Mouse (Mus musculus): ENCODE data around the gene 2010109A12Rik. TPM values are rescaled to one million over a fixed set of nuclear protein-coding genes. Genes with fewer than 3 reads are reported as not detected.

The 2010109A12Rik gene
- total and polyA plus RNA-seq, 2 experiments from 2014 or later: 0.71 TPM; not detected in 1

DNA sequence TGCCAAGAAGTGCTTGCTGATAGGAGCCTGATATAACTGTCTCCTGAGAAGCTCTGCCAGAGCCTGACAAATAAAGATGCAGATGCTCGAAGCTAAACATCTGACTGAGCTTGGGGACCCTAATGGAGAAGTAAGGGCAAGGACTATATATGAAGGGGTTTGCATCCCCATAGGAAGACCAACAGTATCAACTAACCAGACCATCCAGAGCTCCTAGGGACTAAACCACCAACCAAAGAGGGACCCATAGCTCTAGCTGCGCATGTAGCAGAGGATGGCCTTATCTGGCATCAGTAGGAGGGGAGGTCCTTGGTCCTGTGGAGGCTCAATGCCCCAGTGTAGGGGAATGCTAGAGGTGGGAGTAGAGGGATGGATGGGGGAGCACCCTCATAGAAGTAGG lies 18.2 kb downstream of the 2010109A12Rik start:
- DNase-seq (ENCODE audit: low spot score) (no peak), ATAC-seq (no peak)
- Histone ChIP-seq H3K36me3 (ENCODE audit: insufficient read depth, low read length) (no peaks in the 10 kb centered on the region), H3K4me2 (ENCODE audit: low read depth, low read length) (no peak overlapping the region), H3K9me3 (ENCODE audit: low read length) (no peaks in the 10 kb centered on the region), H3K4me3 (ENCODE audit: low read length) (no peak overlapping the region), H3K9ac (replicated peaks; ENCODE audit: low read length) (no peak overlapping the region), H3K4me1 (ENCODE audit: insufficient read depth, low read length) (no peaks in the 10 kb centered on the region), H3K27me3 (ENCODE audit: insufficient read depth, low read length) (no peaks in the 10 kb centered on the region), H3K27ac (no peak overlapping the region)
- 85% methylated on average over 2 of the region's 2 CpGs for whole genome bisulfite sequencing
- TF ChIP-seq CTCF (IDR thresholded peaks at IDR 0.05; ENCODE audit: low read depth): no peak

GRCm38 (mm10) chr5:93227157-93227556 lies 20.8 kb downstream of the 2010109A12Rik start:
- 97% methylated on average over 3 of the region's 3 CpGs for WGBS
- DNase-seq (ENCODE audit: low spot score) (no peak), ATAC-seq (no peak)
- Histone ChIP-seq H3K4me1 (ENCODE audit: insufficient read depth, low read length) (no peaks in the 10 kb centered on the region), H3K4me2 (ENCODE audit: low read depth, low read length) (no peak overlapping the region), H3K9ac (replicated peaks; ENCODE audit: low read length) (no peak overlapping the region), H3K9me3 (ENCODE audit: low read length) (no peaks in the 10 kb centered on the region), H3K27ac (no peak overlapping the region), H3K4me3 (ENCODE audit: low read length) (no peak overlapping the region), H3K36me3 (ENCODE audit: insufficient read depth, low read length) (no peaks in the 10 kb centered on the region), H3K27me3 (ENCODE audit: insufficient read depth, low read length) (no peaks in the 10 kb centered on the region)
- TF ChIP-seq CTCF (IDR thresholded peaks at IDR 0.05; ENCODE audit: low read depth): no peak

GRCm38 (mm10) chr5:93229527-93229926 lies 23.2 kb downstream of the 2010109A12Rik start:
- no peak overlapping the region for H3K4me2 ChIP-seq (ENCODE audit: low read depth, low read length)
- H3K4me3 ChIP-seq (ENCODE audit: low read length): no peak overlapping the region
- TF ChIP-seq CTCF (IDR thresholded peaks at IDR 0.05; ENCODE audit: low read depth): no peak
- DNase-seq (ENCODE audit: low spot score) (no peak), ATAC-seq (no peak)
- H3K27ac ChIP-seq: no peak overlapping the region
- H3K36me3 ChIP-seq (ENCODE audit: insufficient read depth, low read length): no peaks in the 10 kb centered on the region
- no peaks in the 10 kb centered on the region for H3K4me1 ChIP-seq (ENCODE audit: insufficient read depth, low read length)
- H3K27me3 ChIP-seq (ENCODE audit: insufficient read depth, low read length): no peaks in the 10 kb centered on the region
- no peaks in the 10 kb centered on the region for H3K9me3 ChIP-seq (ENCODE audit: low read length)
- H3K9ac ChIP-seq (replicated peaks; ENCODE audit: low read length): no peak overlapping the region
- 83% methylated on average over 2 of the region's 2 CpGs for WGBS

- no peaks in the 10 kb centered on the region for H3K36me3 ChIP-seq (ENCODE audit: insufficient read depth, low read length)
- H3K4me3 ChIP-seq (ENCODE audit: low read length): no peak overlapping the region
- 64% methylated on average over 3 of the region's 3 CpGs for WGBS
- H3K9ac ChIP-seq (replicated peaks; ENCODE audit: low read length): no peak overlapping the region
- H3K9me3 ChIP-seq (ENCODE audit: low read length): no peaks in the 10 kb centered on the region
- DNase-seq (ENCODE audit: low spot score) (no peak), ATAC-seq (no peak)
- no peak overlapping the region for H3K4me2 ChIP-seq (ENCODE audit: low read depth, low read length)
- H3K27ac ChIP-seq: no peak overlapping the region
- no peaks in the 10 kb centered on the region for H3K27me3 ChIP-seq (ENCODE audit: insufficient read depth, low read length)
- no peaks in the 10 kb centered on the region for H3K4me1 ChIP-seq (ENCODE audit: insufficient read depth, low read length)
- TF ChIP-seq CTCF (IDR thresholded peaks at IDR 0.05; ENCODE audit: low read depth): no peak
These were observed 25.4 kb downstream of the 2010109A12Rik start for GRCm38 (mm10) chr5:93231721-93232120.

GRCm38 (mm10) chr5:93232838-93233237 lies 26.5 kb downstream of the 2010109A12Rik start:
- Histone ChIP-seq H3K4me3 (ENCODE audit: low read length) (no peak overlapping the region), H3K36me3 (ENCODE audit: insufficient read depth, low read length) (no peaks in the 10 kb centered on the region), H3K27me3 (ENCODE audit: insufficient read depth, low read length) (no peaks in the 10 kb centered on the region), H3K4me2 (ENCODE audit: low read depth, low read length) (no peak overlapping the region), H3K9ac (replicated peaks; ENCODE audit: low read length) (no peak overlapping the region), H3K4me1 (ENCODE audit: insufficient read depth, low read length) (no peaks in the 10 kb centered on the region), H3K27ac (no peak overlapping the region), H3K9me3 (ENCODE audit: low read length) (no peaks in the 10 kb centered on the region)
- WGBS: 91% methylated on average over 2 of the region's 2 CpGs
- DNase-seq (ENCODE audit: low spot score): no peak
- no peak for ATAC-seq
- no peak for TF ChIP-seq CTCF (IDR thresholded peaks at IDR 0.05; ENCODE audit: low read depth)

DNA sequence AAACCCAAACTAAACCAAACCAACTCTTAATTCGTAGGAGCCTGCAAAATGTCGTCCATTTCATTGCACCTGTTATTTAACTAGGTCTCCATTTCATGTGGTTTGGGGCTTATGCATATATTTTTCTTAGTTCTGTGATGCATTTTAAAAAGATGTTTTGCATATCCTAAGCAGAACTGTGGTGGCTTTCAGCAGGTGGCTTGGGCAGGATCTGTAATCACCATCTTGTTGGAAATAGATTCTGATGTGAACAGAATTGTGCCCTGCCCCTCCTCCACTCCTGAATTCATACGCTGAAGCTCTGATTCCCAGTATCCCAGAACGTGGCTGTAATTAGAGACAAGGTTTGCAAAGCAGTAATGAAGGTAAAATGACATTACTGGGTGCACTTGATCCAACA lies 27.8 kb downstream of the 2010109A12Rik start:
- Histone ChIP-seq H3K4me2 (ENCODE audit: low read depth, low read length) (no peak overlapping the region), H3K4me3 (ENCODE audit: low read length) (no peak overlapping the region), H3K27me3 (ENCODE audit: insufficient read depth, low read length) (no peaks in the 10 kb centered on the region), H3K36me3 (ENCODE audit: insufficient read depth, low read length) (no peaks in the 10 kb centered on the region), H3K9me3 (ENCODE audit: low read length) (no peaks in the 10 kb centered on the region), H3K9ac (replicated peaks; ENCODE audit: low read length) (no peak overlapping the region), H3K27ac (no peak overlapping the region), H3K4me1 (ENCODE audit: insufficient read depth, low read length) (no peaks in the 10 kb centered on the region)
- WGBS: 60% methylated on average over 4 of the region's 4 CpGs
- DNase-seq (ENCODE audit: low spot score) (no peak), ATAC-seq (no peak)
- no peak for TF ChIP-seq CTCF (IDR thresholded peaks at IDR 0.05; ENCODE audit: low read depth)

- H3K4me3 ChIP-seq (ENCODE audit: low read length): no peak overlapping the region
- no peaks in the 10 kb centered on the region for H3K36me3 ChIP-seq (ENCODE audit: insufficient read depth, low read length)
- no peak for TF ChIP-seq CTCF (IDR thresholded peaks at IDR 0.05; ENCODE audit: low read depth)
- ATAC-seq (no peak), DNase-seq (ENCODE audit: low spot score) (no peak)
- no peaks in the 10 kb centered on the region for H3K4me1 ChIP-seq (ENCODE audit: insufficient read depth, low read length)
- no peaks in the 10 kb centered on the region for H3K27me3 ChIP-seq (ENCODE audit: insufficient read depth, low read length)
- no peak overlapping the region for H3K27ac ChIP-seq
- WGBS: 90% methylated on average over 2 of the region's 2 CpGs
- H3K4me2 ChIP-seq (ENCODE audit: low read depth, low read length): no peak overlapping the region
- no peak overlapping the region for H3K9ac ChIP-seq (replicated peaks; ENCODE audit: low read length)
- H3K9me3 ChIP-seq (ENCODE audit: low read length): no peaks in the 10 kb centered on the region
These were observed 28.3 kb downstream of the 2010109A12Rik start for GRCm38 (mm10) chr5:93234605-93235004.

Data from hindbrain, postnatal 0 days (tissue).